Mouse (Mus musculus): ENCODE measurements around the gene Trpc3. TPM values are rescaled to one million over a fixed set of nuclear protein-coding genes. Genes with fewer than 3 reads are reported as not detected.

Trpc3 gene
- total and polyA plus RNA-seq, 3 experiments: not detected

- Histone ChIP-seq H3K9ac (ENCODE audit: control insufficient read depth, low read depth, low read length, poor library complexity, severe bottlenecking) (no peak overlapping the region), H3K36me3 (ENCODE audit: control insufficient read depth in 1 of 2, insufficient read depth in 2 of 2, low read length in 2 of 2) (no peaks in the 10 kb centered on the region), H3K9me3 (replicated peaks; ENCODE audit: insufficient read depth, low read length) (no peaks in the 10 kb centered on the region), H3K27me3 (ENCODE audit: control insufficient read depth in 1 of 2, insufficient read depth in 2 of 2, low read length in 2 of 2) (no peaks in the 10 kb centered on the region; a peak in 1 of 4 replicates), H3K27ac (ENCODE audit: control insufficient read depth, low read depth, low read length) (no peak overlapping the region), H3K4me1 (ENCODE audit: control insufficient read depth in 1 of 2, insufficient read depth in 2 of 2, low read length in 2 of 2) (no peaks in the 10 kb centered on the region), H3K4me3 (ENCODE audit: control insufficient read depth in 1 of 2, insufficient read depth in 1 of 2, low read depth in 2 of 2, low read length in 2 of 2) (no peak overlapping the region), H3K79me2 (ENCODE audit: control insufficient read depth, insufficient read depth, low read length, poor library complexity) (no peaks in the 10 kb centered on the region)
- TF ChIP-seq BHLHE40 (IDR thresholded peaks at IDR 0.05; ENCODE audit: borderline replicate concordance, low read depth, low read length) (no peak), HCFC1 (IDR thresholded peaks at IDR 0.05; ENCODE audit: low read depth, low read length) (no peak), MAFK (IDR thresholded peaks at IDR 0.05; ENCODE audit: borderline replicate concordance, low read depth, low read length) (no peak), JUND (IDR thresholded peaks at IDR 0.05; ENCODE audit: low read depth, low read length) (no peak)
- no peak for DNase-seq (ENCODE audit: low read depth, low spot score)
Observed at GRCm38 (mm10) chr3:36690292-36690650, 304 bp upstream of the Trpc3 start.

GRCm38 (mm10) chr3:36688874-36689273, 1.1 kb downstream of the Trpc3 start:
- Histone ChIP-seq H3K4me3 (ENCODE audit: control insufficient read depth in 1 of 2, insufficient read depth in 1 of 2, low read depth in 2 of 2, low read length in 2 of 2) (no peak overlapping the region), H3K36me3 (ENCODE audit: control insufficient read depth in 1 of 2, insufficient read depth in 2 of 2, low read length in 2 of 2) (no peaks in the 10 kb centered on the region), H3K27me3 (ENCODE audit: control insufficient read depth in 1 of 2, insufficient read depth in 2 of 2, low read length in 2 of 2) (no peaks in the 10 kb centered on the region; a peak in 1 of 4 replicates), H3K4me1 (ENCODE audit: control insufficient read depth in 1 of 2, insufficient read depth in 2 of 2, low read length in 2 of 2) (no peaks in the 10 kb centered on the region), H3K79me2 (ENCODE audit: control insufficient read depth, insufficient read depth, low read length, poor library complexity) (no peaks in the 10 kb centered on the region), H3K9me3 (replicated peaks; ENCODE audit: insufficient read depth, low read length) (no peaks in the 10 kb centered on the region), H3K9ac (ENCODE audit: control insufficient read depth, low read depth, low read length, poor library complexity, severe bottlenecking) (no peak overlapping the region), H3K27ac (ENCODE audit: control insufficient read depth, low read depth, low read length) (no peak overlapping the region)
- DNase-seq (ENCODE audit: low read depth, low spot score): no peak
- no peak for TF ChIP-seq USF1 (IDR thresholded peaks at IDR 0.05; ENCODE audit: low read depth, low read length)
- TF ChIP-seq ZNF384 (IDR thresholded peaks at IDR 0.05; ENCODE audit: low read depth, low read length): no peak
- no peak for TF ChIP-seq USF2 (IDR thresholded peaks at IDR 0.05; ENCODE audit: borderline replicate concordance in 1 of 2, insufficient read depth in 1 of 2, low read depth in 1 of 2, low read length in 2 of 2)
- no peak for TF ChIP-seq TBP (IDR thresholded peaks at IDR 0.05; ENCODE audit: low read depth, low read length)
- TF ChIP-seq SMC3 (IDR thresholded peaks at IDR 0.05; ENCODE audit: low read depth, low read length): no peak
- TF ChIP-seq NELFE (IDR thresholded peaks at IDR 0.05; ENCODE audit: low read depth, low read length): no peak
- TF ChIP-seq CHD1 (IDR thresholded peaks at IDR 0.05; ENCODE audit: low read depth, low read length): no peak
- TF ChIP-seq MYB (IDR thresholded peaks at IDR 0.05; ENCODE audit: low read depth, low read length): no peak
- TF ChIP-seq MYC (IDR thresholded peaks at IDR 0.05; ENCODE audit: low read depth, low read length): no peak
- no peak for TF ChIP-seq TCF12 (IDR thresholded peaks at IDR 0.05; ENCODE audit: low read depth, low read length)
- TF ChIP-seq RAD21 (IDR thresholded peaks at IDR 0.05; ENCODE audit: low read depth, low read length): no peak
- TF ChIP-seq POLR2AphosphoS2 (IDR thresholded peaks at IDR 0.05; ENCODE audit: low read length): no peak
- TF ChIP-seq MEF2A (IDR thresholded peaks at IDR 0.05; ENCODE audit: extremely low read depth, insufficient replicate concordance, low read depth, low read length, poor library complexity, severe bottlenecking): no peak
- TF ChIP-seq ZKSCAN1 (IDR thresholded peaks at IDR 0.05; ENCODE audit: low read depth, low read length): no peak
- TF ChIP-seq ETS1 (IDR thresholded peaks at IDR 0.05; ENCODE audit: low read depth, low read length): no peak
- no peak for TF ChIP-seq MXI1 (IDR thresholded peaks at IDR 0.05; ENCODE audit: low read depth, low read length)
- TF ChIP-seq NRF1 (IDR thresholded peaks at IDR 0.05; ENCODE audit: insufficient read depth, low read depth, low read length, poor library complexity, severe bottlenecking): no peak
- TF ChIP-seq ZMIZ1 (IDR thresholded peaks at IDR 0.05; ENCODE audit: low read depth, low read length): no peak
- TF ChIP-seq ELF1 (IDR thresholded peaks at IDR 0.05; ENCODE audit: low read depth, low read length): no peak
- no peak for TF ChIP-seq RCOR1 (IDR thresholded peaks at IDR 0.05; ENCODE audit: low read depth, low read length)

Measured in MEL (cell line).